Mouse (Mus musculus) kidney, adult 2 months (tissue): ENCODE results near the gene Cbarp.

Experiments
- CTCF ChIP-seq: fragments of 200-500 bp; conservative IDR thresholded peaks from 2 replicates; pipeline ENCODE4 v1.5.1; 2011; ENCODE audit warnings: low read depth, mild to moderate bottlenecking, control low read depth, low read length, moderate library complexity, mixed read lengths; ENCODE audit not compliant: insufficient read depth, insufficient read length
- POLR2A ChIP-seq: fragments of 200-500 bp; IDR thresholded peaks from one replicate; pipeline ENCODE4 v1.6.1; 2011; ENCODE audit warnings: low read depth, low read length, control low read depth

DNA sequence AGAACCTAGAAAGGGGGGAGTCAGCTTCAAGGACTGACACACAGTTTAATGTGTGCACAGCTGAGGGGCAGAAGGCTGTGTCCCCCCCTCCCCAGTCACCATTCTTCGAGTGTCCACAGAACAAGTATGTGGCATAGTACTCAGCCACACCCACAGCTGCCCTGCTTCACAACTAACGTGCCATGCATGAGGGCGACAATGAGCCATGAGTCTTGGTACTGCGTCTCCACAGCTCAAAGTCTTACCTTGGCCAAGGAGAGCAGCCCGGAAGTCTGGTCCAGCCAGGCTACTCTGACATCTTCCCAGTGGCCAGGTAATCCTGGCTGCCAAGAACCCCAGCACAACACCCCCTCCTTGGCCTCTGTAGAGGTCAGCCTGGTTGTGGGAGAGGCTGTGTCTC lies 47.9 kb downstream of the Cbarp start:
- TF ChIP-seq POLR2A (no peak), CTCF (no peak)
